Mouse (Mus musculus): ENCODE measurements around the gene Clic3. TPM values are rescaled to one million over a fixed set of nuclear protein-coding genes. Genes with fewer than 3 reads are reported as not detected.

Gene Clic3
- total and polyA plus RNA-seq, 3 experiments = 0.30 to 0.71 TPM; not detected in 1

DNA sequence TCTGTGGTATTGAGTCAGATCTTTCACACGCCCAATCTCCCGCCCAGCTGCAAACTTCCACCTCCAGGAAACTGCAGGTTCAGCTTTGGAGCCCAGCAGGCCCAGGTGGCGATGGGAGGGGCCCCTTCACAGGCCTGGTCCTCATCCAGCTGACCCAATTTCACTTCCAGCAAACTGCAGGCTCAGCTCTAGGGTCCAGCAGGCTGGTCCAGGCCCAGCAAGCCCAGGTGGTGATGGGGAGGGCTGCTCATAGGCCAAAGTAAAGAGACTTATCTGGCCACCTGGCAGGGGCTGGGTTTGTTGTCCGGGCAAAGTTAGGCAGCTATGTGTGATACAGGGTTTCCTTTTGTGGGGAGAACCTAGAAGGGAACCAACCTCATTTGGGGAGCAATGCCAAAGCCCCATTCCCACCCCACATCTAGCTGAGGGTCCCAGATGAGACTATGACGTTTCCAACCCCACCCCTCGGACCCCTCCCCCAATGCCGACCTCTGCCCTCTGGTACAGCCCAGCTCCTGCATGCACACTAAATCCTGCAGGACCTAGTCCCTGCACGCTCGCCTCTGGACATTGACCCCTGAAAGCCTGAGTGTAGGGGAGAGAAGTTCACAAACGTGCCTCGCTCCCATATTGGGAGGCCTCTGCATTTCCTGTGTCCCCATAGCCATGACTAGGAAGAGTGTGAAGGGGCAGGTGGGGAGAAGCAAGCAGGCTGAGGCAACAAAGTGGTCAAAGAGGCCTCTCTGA is 28.4 kb downstream of the Clic3 start:
- no peaks in the 10 kb centered on the region for H3K4me1 ChIP-seq (ENCODE audit: control insufficient read depth in 1 of 2, insufficient read depth in 2 of 2)

GRCm38 (mm10) chr2:25487965-25488670 is 31.5 kb downstream of the Clic3 start:
- H3K4me2 ChIP-seq (ENCODE audit: insufficient read depth, low read depth, poor library complexity, severe bottlenecking) = no peak overlapping the region
- dilution Hi-C loops (cut with MboI; ENCODE audit: extremely low pct_ligation_motif_present, extremely low pct_unique_long_range_greater_than_20kb, low sequenced_read_pairs) = no loop called here

More for the DNA sequence above, 28.4 kb downstream of the Clic3 start:
- no peaks in the 10 kb centered on the region for H3K36me3 ChIP-seq (replicated peaks in 1 of 2; ENCODE audit: control insufficient read depth in 1 of 2, insufficient read depth in 1 of 2, low read length in 1 of 2)
- H3K27me3 ChIP-seq (replicated peaks) = peaks cover 32% of the 10 kb centered on the region
- H3K9ac ChIP-seq (ENCODE audit: insufficient read depth, low read depth) = no peak overlapping the region
- H3K4me2 ChIP-seq (ENCODE audit: insufficient read depth, low read depth, poor library complexity, severe bottlenecking) = no peak overlapping the region
- H3K9me3 ChIP-seq (replicated peaks; ENCODE audit: low read length) = peaks cover 14% of the 10 kb centered on the region
- DNase-seq (ENCODE audit: extremely low read depth) = no peak
- in situ Hi-C loops (cut with MboI; ENCODE audit: low pct_ligation_motif_present, low pct_unique_long_range_greater_than_20kb, low sequenced_read_pairs) = no loop called here
- TF ChIP-seq MXI1 (IDR thresholded peaks at IDR 0.05; ENCODE audit: low read depth, low read length) = no peak
- TF ChIP-seq CHD2 (IDR thresholded peaks at IDR 0.05; ENCODE audit: low read length) = no peak
- TF ChIP-seq SMC3 (IDR thresholded peaks at IDR 0.05; ENCODE audit: low read depth, low read length) = no peak
- no peak for TF ChIP-seq MYC (IDR thresholded peaks at IDR 0.05; ENCODE audit: low read depth, low read length)
- no peak for TF ChIP-seq NELFE (IDR thresholded peaks at IDR 0.05; ENCODE audit: low read depth, low read length)
- no peak for TF ChIP-seq IRF4 (IDR thresholded peaks at IDR 0.05; ENCODE audit: low read depth, low read length)
- no peak for TF ChIP-seq TCF12 (IDR thresholded peaks at IDR 0.05; ENCODE audit: low read depth, low read length)
- TF ChIP-seq POLR2A (IDR thresholded peaks at IDR 0.05; ENCODE audit: low read depth, low read length) = no peak
- no peak for TF ChIP-seq PAX5 (IDR thresholded peaks at IDR 0.05; ENCODE audit: low read length)
- TF ChIP-seq ZMIZ1 (IDR thresholded peaks at IDR 0.05; ENCODE audit: low read depth, low read length) = no peak
- no peak for TF ChIP-seq HCFC1 (IDR thresholded peaks at IDR 0.05; ENCODE audit: low read depth, low read length)
- no peak for TF ChIP-seq ETS1 (conservative IDR thresholded peaks at IDR 0.05; ENCODE audit: low read depth, low read length)
- no peak for TF ChIP-seq EP300 (IDR thresholded peaks at IDR 0.05; ENCODE audit: low read length)
- dilution Hi-C loops (cut with MboI; ENCODE audit: extremely low pct_ligation_motif_present, extremely low pct_unique_long_range_greater_than_20kb, low sequenced_read_pairs) = no loop called here
- H3K27ac ChIP-seq (ENCODE audit: insufficient read depth, low read depth) = no peak overlapping the region
- H3K4me3 ChIP-seq (replicated peaks in 1 of 3; ENCODE audit: low read depth in 2 of 3, low read length in 2 of 3, poor library complexity in 1 of 3) = no peak overlapping the region
- H3K79me2 ChIP-seq (replicated peaks; ENCODE audit: control insufficient read depth, extremely low read depth, insufficient read depth, poor library complexity, severe bottlenecking) = no peaks in the 10 kb centered on the region

More at GRCm38 (mm10) chr2:25487965-25488670, 31.5 kb downstream of the Clic3 start:
- in situ Hi-C loops (cut with MboI; ENCODE audit: low pct_ligation_motif_present, low pct_unique_long_range_greater_than_20kb, low sequenced_read_pairs) = no loop called here
- TF ChIP-seq USF2 (conservative IDR thresholded peaks at IDR 0.05; ENCODE audit: low read depth, low read length) (no peak), RAD21 (IDR thresholded peaks at IDR 0.05; ENCODE audit: low read depth, low read length) (no peak), MAZ (IDR thresholded peaks at IDR 0.05; ENCODE audit: low read depth, low read length) (no peak), JUND (conservative IDR thresholded peaks at IDR 0.05; ENCODE audit: low read depth, low read length) (no peak), CHD2 (IDR thresholded peaks at IDR 0.05; ENCODE audit: low read length) (no peak), JUN (IDR thresholded peaks at IDR 0.05; ENCODE audit: insufficient read depth, low read depth, low read length) (no peak), MAFK (IDR thresholded peaks at IDR 0.05; ENCODE audit: insufficient replicate concordance, low read length) (no peak), MEF2A (IDR thresholded peaks at IDR 0.05; ENCODE audit: borderline replicate concordance, low read depth, low read length) (no peak), CHD1 (IDR thresholded peaks at IDR 0.05; ENCODE audit: low read depth, low read length) (no peak), GABPA (IDR thresholded peaks at IDR 0.05; ENCODE audit: insufficient replicate concordance, low read depth, low read length) (no peak)
- Histone ChIP-seq H3K4me3 (replicated peaks in 1 of 3; ENCODE audit: low read depth in 2 of 3, low read length in 2 of 3, poor library complexity in 1 of 3) (no peak overlapping the region), H3K4me1 (ENCODE audit: control insufficient read depth in 1 of 2, insufficient read depth in 2 of 2) (peaks cover 4 to 14% of the 10 kb centered on the region in 2 experiments; a peak in 3 of 4 replicates), H3K9ac (ENCODE audit: insufficient read depth, low read depth) (no peak overlapping the region), H3K79me2 (replicated peaks; ENCODE audit: control insufficient read depth, extremely low read depth, insufficient read depth, poor library complexity, severe bottlenecking) (no peaks in the 10 kb centered on the region), H3K27ac (ENCODE audit: insufficient read depth, low read depth) (no peak overlapping the region), H3K27me3 (replicated peaks) (peaks cover 32% of the 10 kb centered on the region), H3K36me3 (replicated peaks in 1 of 2; ENCODE audit: control insufficient read depth in 1 of 2, insufficient read depth in 1 of 2, low read length in 1 of 2) (no peaks in the 10 kb centered on the region), H3K9me3 (replicated peaks; ENCODE audit: low read length) (peaks cover 11% of the 10 kb centered on the region)
- no peak for DNase-seq (ENCODE audit: extremely low read depth)

Measured in CH12.LX (cell line).